Mouse (Mus musculus) embryo, embryonic 10.5 days (tissue): ENCODE results near the gene Cx3cl1.

Source experiments
- DNase-seq: peaks from one replicate; pipeline ENCODE4 v3.0.0-alpha.2; 2015; ENCODE audit warnings: low spot score

The Cx3cl1 gene

DNA sequence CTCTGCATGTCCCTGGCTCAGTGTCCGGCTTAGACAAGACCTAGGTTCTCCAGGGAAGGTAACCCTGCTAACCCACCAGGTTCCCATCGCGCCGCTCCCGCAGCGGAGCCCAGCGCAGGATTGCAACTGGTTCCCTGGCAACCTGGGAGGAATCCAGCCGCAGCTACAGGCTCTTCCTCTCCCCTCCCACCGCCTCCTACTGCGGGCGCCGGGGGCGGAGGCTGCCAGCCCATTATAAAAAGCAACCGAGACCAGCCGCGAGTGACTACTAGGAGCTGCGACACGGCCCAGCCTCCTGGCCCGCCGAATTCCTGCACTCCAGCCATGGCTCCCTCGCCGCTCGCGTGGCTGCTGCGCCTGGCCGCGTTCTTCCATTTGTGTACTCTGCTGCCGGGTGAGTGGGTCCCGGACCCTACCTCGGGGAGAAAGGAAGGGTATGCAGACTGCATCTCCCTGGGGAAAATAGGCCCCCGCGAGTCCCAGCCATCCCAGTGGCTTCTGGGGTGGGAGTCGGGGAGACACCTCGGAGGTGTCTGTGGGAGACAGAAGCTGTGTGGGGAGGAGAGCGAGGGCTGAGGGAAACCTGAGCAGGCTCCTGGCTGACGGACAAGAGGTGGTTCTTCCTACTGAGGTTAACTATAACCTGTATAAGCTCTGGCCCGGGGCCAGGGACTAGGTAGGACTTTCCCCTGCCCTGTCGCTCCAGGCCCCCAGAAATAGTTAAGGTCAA, at the start of gene Cx3cl1:
TSS of gene Cx3cl1 (plus strand) at position 69 of the 730 bp plus-strand sequence.
- DNase-seq = peak; percentile 86

- DNase-seq = no peak
Observed at GRCm38 (mm10) chr8:94725998-94726397, 45.8 kb upstream of the Cx3cl1 start.

- DNase-seq = no peak
Observed at GRCm38 (mm10) chr8:94729301-94729700, 42.5 kb upstream of the Cx3cl1 start.

GRCm38 (mm10) chr8:94733821-94734465, 37.9 kb upstream of the Cx3cl1 start:
- no peak for DNase-seq

GRCm38 (mm10) chr8:94734735-94735350, 37.0 kb upstream of the Cx3cl1 start:
- no peak for DNase-seq

DNA sequence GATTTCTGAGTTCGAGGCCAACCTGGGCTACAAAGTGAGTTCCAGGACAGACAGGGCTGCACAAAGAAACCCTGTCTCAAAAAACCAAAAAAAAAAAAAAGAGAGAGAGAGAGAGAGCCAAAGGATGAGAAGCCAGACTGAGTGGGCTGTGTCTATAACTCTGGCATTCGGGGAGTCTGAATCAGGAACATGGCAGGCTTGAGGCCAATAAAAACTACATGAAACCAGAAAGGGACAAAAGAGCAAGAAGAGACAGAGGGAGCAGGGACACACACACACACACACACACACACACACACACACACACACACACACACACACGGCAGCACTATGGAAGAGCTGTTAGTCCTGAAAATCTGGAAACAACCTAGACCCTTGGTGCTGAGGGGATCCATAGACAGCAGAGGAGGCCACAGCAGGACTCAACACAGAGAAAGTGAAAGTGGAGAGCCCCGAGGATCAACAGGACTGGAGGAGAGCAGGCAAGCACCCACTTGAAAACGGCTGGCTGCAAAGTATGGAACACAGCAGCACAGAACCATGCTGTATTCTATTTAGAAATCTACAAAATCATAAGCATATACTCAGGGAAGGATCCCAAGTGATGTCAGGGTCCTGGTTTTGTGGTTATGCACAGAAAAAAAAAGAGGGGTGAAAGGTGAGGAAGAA, 36.2 kb upstream of the Cx3cl1 start:
- no peak for DNase-seq

GRCm38 (mm10) chr8:94739829-94740228, 32.0 kb upstream of the Cx3cl1 start:
- no peak for DNase-seq

GRCm38 (mm10) chr8:94740591-94740990, 31.2 kb upstream of the Cx3cl1 start:
- no peak for DNase-seq

- DNase-seq = no peak
Observed at GRCm38 (mm10) chr8:94741726-94742125, 30.1 kb upstream of the Cx3cl1 start.

DNA sequence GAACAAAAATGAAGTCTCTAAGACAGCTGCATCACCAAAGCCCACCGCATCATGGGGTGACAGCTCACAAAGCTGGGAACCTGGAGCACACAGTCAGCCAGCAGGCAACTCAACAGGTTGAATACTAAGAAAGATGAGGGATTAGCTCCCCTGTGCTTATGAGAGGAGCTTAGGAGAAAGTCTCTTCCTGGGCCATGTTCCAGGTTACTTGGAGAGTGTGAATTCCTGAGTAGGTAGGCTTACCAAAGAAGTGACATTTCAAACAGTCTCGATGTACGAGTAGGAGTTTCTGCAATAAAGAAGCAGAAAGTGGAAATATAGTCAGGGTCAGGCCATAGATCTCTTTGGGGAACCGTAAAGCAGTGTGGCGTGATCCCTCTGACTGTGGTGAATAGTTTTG, 27.3 kb upstream of the Cx3cl1 start:
- DNase-seq = no peak

DNA sequence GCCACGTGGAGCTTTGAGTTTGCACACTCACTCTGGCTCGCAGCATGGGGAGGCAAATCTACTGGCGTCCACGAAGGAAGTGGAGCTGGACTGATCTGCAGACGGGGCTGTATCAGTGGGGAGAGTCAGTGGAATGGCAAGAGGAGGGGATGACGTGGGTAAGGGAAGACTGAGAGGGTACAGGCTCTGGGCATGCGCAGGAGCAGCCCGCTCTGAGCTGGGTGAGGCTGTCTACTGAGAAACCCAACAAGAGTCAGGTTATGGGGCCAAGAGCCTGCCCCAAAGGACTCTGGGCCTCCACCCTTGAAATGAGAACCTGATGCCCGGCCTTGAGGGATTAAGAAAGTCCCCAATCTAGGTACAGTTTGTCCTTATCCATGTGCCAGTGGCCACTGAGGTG, 26.8 kb upstream of the Cx3cl1 start:
- no peak for DNase-seq

- DNase-seq = no peak
Observed at GRCm38 (mm10) chr8:94745476-94746184, 26.2 kb upstream of the Cx3cl1 start, which contains the start of gene Ccl22. Gene Ccl22, plus strand, starts transcription at chr8:94745590.

DNA sequence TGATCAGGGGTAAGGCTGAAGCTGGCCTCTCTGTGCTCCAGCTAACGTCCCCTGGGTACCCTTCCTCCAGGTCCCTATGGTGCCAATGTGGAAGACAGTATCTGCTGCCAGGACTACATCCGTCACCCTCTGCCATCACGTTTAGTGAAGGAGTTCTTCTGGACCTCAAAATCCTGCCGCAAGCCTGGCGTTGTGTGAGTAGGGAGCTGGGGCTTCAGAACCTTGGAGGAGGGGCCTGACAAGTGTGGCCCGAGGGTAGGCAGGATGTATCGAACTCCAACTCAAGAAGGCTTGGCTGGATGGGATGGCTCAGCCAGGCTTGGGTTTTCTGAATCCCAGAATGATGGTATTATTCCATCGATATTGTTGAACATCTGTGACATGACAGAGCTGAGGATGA, 25.0 kb upstream of the Cx3cl1 start:
- DNase-seq = no peak

- no peak for DNase-seq
Observed at GRCm38 (mm10) chr8:94748363-94748762, 23.4 kb upstream of the Cx3cl1 start.

DNA sequence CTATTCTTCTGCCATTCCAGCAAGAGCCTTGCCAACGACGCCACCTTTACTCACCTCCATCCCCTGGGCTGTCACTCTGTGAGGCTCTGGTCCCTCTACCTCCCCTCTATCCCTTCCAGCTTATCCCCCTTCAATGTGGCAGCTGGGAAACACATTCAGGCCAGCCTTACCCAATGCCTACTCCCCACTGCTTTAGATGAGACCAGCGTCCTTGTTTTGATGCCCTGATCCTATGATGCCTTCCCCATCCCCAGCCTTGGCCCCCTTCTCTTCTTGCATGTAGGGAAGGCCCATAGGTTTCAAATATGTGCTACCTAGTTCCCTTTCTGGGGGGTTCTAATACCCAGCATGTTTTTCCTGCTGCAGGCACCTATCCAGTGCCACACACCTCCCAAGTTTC, 21.9 kb upstream of the Cx3cl1 start:
- DNase-seq = no peak

DNA sequence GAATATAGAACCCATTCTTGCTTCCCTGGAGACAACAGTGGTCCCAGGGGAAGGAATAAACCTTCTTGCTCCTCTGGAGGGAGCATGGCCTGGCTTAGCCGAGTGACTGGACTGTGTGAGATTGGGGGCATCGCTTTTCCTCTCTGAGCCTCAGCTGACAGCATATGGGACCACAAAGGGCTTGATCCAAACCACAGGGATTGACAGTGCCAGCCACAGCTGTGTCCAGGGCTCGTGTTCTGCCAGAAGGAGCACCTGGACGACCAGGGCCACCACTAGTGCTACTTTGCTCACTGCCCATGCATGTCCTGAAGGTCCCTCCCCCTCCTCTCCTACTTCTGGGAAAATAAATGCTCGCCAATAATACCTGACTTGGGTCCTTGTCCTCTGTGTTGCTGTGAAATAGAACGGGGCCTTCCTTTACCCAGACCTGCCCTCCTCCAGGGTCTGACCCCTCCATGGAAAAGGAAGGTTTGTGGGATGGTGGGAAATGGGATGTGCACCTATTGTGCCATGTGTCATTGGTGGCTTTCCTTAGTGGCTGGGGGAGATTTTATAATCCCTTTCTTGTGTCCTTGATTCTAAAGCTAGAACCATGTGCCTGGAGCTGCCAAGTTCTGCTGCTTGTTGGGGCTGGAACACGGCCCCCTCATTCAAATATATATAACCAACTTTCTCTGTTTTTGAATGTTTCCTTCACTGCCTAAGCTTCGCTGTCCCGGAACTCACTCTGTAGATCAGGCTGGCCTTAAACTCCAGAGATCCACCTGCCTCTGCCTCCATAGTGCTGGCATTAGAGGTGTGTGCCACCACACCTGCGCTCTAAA, 20.6 kb upstream of the Cx3cl1 start:
- no peak for DNase-seq

- no peak for DNase-seq
Observed at GRCm38 (mm10) chr8:94754006-94754405, 17.8 kb upstream of the Cx3cl1 start.

DNA sequence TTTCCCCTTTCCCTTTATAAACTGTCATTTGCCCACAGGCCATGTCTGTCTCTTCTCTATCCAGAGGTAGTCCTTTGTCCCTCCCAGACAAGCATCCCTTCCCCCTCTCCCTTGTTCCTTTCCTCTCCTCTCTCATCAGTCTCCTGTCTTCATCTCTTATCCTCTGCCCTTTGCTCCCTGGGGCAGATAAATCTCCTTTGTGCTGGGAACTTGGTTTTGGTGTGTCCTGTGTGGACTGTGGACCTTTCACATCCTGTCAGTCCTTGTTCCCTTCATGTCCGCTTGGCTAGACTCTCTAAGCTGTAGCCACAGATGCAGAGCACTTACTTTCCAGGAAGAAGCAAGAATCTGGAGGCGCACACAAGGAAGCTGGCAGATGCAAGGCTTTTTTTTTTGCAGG, 17.3 kb upstream of the Cx3cl1 start:
- no peak for DNase-seq

GRCm38 (mm10) chr8:94767035-94767434, 4.8 kb upstream of the Cx3cl1 start:
- no peak for DNase-seq

DNA sequence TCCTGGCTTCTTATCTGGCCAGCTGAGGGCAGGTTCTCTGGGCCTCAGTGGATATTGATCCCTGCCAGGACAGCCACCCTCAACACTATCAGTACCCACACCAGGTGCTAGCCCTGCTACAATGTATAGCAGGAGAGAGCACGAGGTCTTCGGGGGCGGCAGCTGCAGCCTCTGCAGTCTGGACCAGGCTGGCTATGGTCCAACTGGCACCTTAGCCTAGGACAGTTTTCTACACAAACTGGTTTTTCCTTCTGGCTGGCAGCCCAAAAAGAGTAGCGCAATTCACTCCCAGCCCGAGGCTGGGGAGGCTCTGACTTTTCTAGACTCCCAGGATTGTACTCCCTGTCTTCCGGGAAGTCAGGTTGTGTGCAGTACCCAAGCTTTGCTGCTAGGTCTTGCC, 864 bp upstream of the Cx3cl1 start:
- DNase-seq = no peak

- DNase-seq = no peak
Observed at GRCm38 (mm10) chr8:94773048-94773447, 1.2 kb downstream of the Cx3cl1 start.
